Mouse (Mus musculus): ENCODE data around the gene Cep78. TPM values are rescaled to one million over a fixed set of nuclear protein-coding genes. Genes with fewer than 3 reads are reported as not detected.

Cep78 gene
- polyA plus RNA-seq, 1 experiment from 2014 or later: 6.8 TPM

GRCm38 (mm10) chr19:15983739-15984344 lies 947 bp downstream of the Cep78 start:
- peak overlapping the region; percentile 85 for H3K4me3 ChIP-seq (ENCODE audit: low read depth, low read length)
- H3K36me3 ChIP-seq (ENCODE audit: control insufficient read depth, insufficient read depth): no peaks in the 10 kb centered on the region
- peak overlapping the region; percentile 97 for H3K4me2 ChIP-seq (ENCODE audit: low read depth, low read length)
- H3K4me1 ChIP-seq (ENCODE audit: control insufficient read depth, low read depth, low read length): peaks cover 6% of the 10 kb centered on the region
- 47% methylated on average over 15 of the region's 15 CpGs for WGBS (ENCODE audit: insufficient replicate concordance)
- peak overlapping the region; percentile 81 for H3K9ac ChIP-seq (ENCODE audit: low read depth, low read length)
- no peak overlapping the region for H3K27ac ChIP-seq (ENCODE audit: low read length)
- no peaks in the 10 kb centered on the region for H3K9me3 ChIP-seq (replicated peaks; ENCODE audit: control insufficient read depth, low read length)
- no peak for ATAC-seq (ENCODE audit: low read depth)
- no peaks in the 10 kb centered on the region for H3K27me3 ChIP-seq (ENCODE audit: control insufficient read depth, insufficient read depth, low read depth, low read length)

- H3K9ac ChIP-seq (ENCODE audit: low read depth, low read length): no peak overlapping the region
- H3K4me3 ChIP-seq (ENCODE audit: low read depth, low read length): no peak overlapping the region
- 67% methylated on average over 10 of the region's 10 CpGs for WGBS (ENCODE audit: insufficient replicate concordance)
- H3K27ac ChIP-seq (ENCODE audit: low read length): no peak overlapping the region
- 0 out of 2 replicates have a peak overlapping the region, but pooled peaks have one; percentile 97 for H3K4me2 ChIP-seq (ENCODE audit: low read depth, low read length)
- H3K27me3 ChIP-seq (ENCODE audit: control insufficient read depth, insufficient read depth, low read depth, low read length): no peaks in the 10 kb centered on the region
- no peaks in the 10 kb centered on the region for H3K9me3 ChIP-seq (replicated peaks; ENCODE audit: control insufficient read depth, low read length)
- H3K36me3 ChIP-seq (ENCODE audit: control insufficient read depth, insufficient read depth): no peaks in the 10 kb centered on the region
- H3K4me1 ChIP-seq (ENCODE audit: control insufficient read depth, low read depth, low read length): peaks cover 6% of the 10 kb centered on the region
- ATAC-seq (ENCODE audit: low read depth): no peak
Measured at GRCm38 (mm10) chr19:15982926-15983738, 1.7 kb downstream of the Cep78 start.

- no peaks in the 10 kb centered on the region for H3K27me3 ChIP-seq (ENCODE audit: control insufficient read depth, insufficient read depth, low read depth, low read length)
- H3K4me2 ChIP-seq (ENCODE audit: low read depth, low read length): no peak overlapping the region
- H3K27ac ChIP-seq (ENCODE audit: low read length): no peak overlapping the region
- H3K4me3 ChIP-seq (ENCODE audit: low read depth, low read length): no peak overlapping the region
- peaks cover 6% of the 10 kb centered on the region for H3K4me1 ChIP-seq (ENCODE audit: control insufficient read depth, low read depth, low read length)
- ATAC-seq (ENCODE audit: low read depth): no peak
- no peaks in the 10 kb centered on the region for H3K9me3 ChIP-seq (replicated peaks; ENCODE audit: control insufficient read depth, low read length)
- no peaks in the 10 kb centered on the region for H3K36me3 ChIP-seq (ENCODE audit: control insufficient read depth, insufficient read depth)
- 45% methylated on average over 4 of the region's 4 CpGs for WGBS (ENCODE audit: insufficient replicate concordance)
- no peak overlapping the region for H3K9ac ChIP-seq (ENCODE audit: low read depth, low read length)
Measured at GRCm38 (mm10) chr19:15981861-15982260, 2.9 kb downstream of the Cep78 start.

- no peaks in the 10 kb centered on the region for H3K4me1 ChIP-seq (ENCODE audit: control insufficient read depth, low read depth, low read length)
- no peaks in the 10 kb centered on the region for H3K9me3 ChIP-seq (replicated peaks; ENCODE audit: control insufficient read depth, low read length)
- no peak overlapping the region for H3K4me2 ChIP-seq (ENCODE audit: low read depth, low read length)
- WGBS (ENCODE audit: insufficient replicate concordance): 62% methylated on average over 4 of the region's 4 CpGs
- no peak overlapping the region for H3K4me3 ChIP-seq (ENCODE audit: low read depth, low read length)
- H3K27ac ChIP-seq (ENCODE audit: low read length): no peak overlapping the region
- H3K36me3 ChIP-seq (ENCODE audit: control insufficient read depth, insufficient read depth): peaks cover 2% of the 10 kb centered on the region; the same call in 1 of the 2 replicates
- no peak overlapping the region for H3K9ac ChIP-seq (ENCODE audit: low read depth, low read length)
- no peak for ATAC-seq (ENCODE audit: low read depth)
- no peaks in the 10 kb centered on the region for H3K27me3 ChIP-seq (ENCODE audit: control insufficient read depth, insufficient read depth, low read depth, low read length)
Measured at GRCm38 (mm10) chr19:15973365-15973764, 11.4 kb downstream of the Cep78 start.

GRCm38 (mm10) chr19:15965082-15965481 lies 19.7 kb downstream of the Cep78 start:
- Histone ChIP-seq H3K9ac (ENCODE audit: low read depth, low read length) (no peak overlapping the region), H3K4me3 (ENCODE audit: low read depth, low read length) (no peak overlapping the region), H3K4me1 (ENCODE audit: control insufficient read depth, low read depth, low read length) (no peaks in the 10 kb centered on the region), H3K27ac (ENCODE audit: low read length) (no peak overlapping the region), H3K36me3 (ENCODE audit: control insufficient read depth, insufficient read depth) (0 out of 2 replicates have a peak, but pooled peaks cover 2% of the 10 kb centered on the region), H3K9me3 (replicated peaks; ENCODE audit: control insufficient read depth, low read length) (no peaks in the 10 kb centered on the region), H3K27me3 (ENCODE audit: control insufficient read depth, insufficient read depth, low read depth, low read length) (no peaks in the 10 kb centered on the region), H3K4me2 (ENCODE audit: low read depth, low read length) (no peak overlapping the region)
- ATAC-seq (ENCODE audit: low read depth): peak; percentile 66
- 45% methylated on average over 3 of the region's 3 CpGs for WGBS (ENCODE audit: insufficient replicate concordance)

- ATAC-seq (ENCODE audit: low read depth): no peak
- WGBS (ENCODE audit: insufficient replicate concordance): 81% methylated on average over 7 of the region's 7 CpGs
- Histone ChIP-seq H3K27ac (ENCODE audit: low read length) (no peak overlapping the region), H3K36me3 (ENCODE audit: control insufficient read depth, insufficient read depth) (0 out of 2 replicates have a peak, but pooled peaks cover 2% of the 10 kb centered on the region), H3K4me2 (ENCODE audit: low read depth, low read length) (no peak overlapping the region), H3K9ac (ENCODE audit: low read depth, low read length) (no peak overlapping the region), H3K4me3 (ENCODE audit: low read depth, low read length) (no peak overlapping the region), H3K9me3 (replicated peaks; ENCODE audit: control insufficient read depth, low read length) (no peaks in the 10 kb centered on the region), H3K4me1 (ENCODE audit: control insufficient read depth, low read depth, low read length) (no peaks in the 10 kb centered on the region), H3K27me3 (ENCODE audit: control insufficient read depth, insufficient read depth, low read depth, low read length) (no peaks in the 10 kb centered on the region)
Measured at GRCm38 (mm10) chr19:15964533-15964932, 20.3 kb downstream of the Cep78 start.

- no peak for ATAC-seq (ENCODE audit: low read depth)
- no peak overlapping the region for H3K9ac ChIP-seq (ENCODE audit: low read depth, low read length)
- 77% methylated on average over 17 of the region's 17 CpGs for WGBS (ENCODE audit: insufficient replicate concordance)
- no peaks in the 10 kb centered on the region for H3K27me3 ChIP-seq (ENCODE audit: control insufficient read depth, insufficient read depth, low read depth, low read length)
- H3K4me2 ChIP-seq (ENCODE audit: low read depth, low read length): no peak overlapping the region
- no peaks in the 10 kb centered on the region for H3K4me1 ChIP-seq (ENCODE audit: control insufficient read depth, low read depth, low read length)
- H3K4me3 ChIP-seq (ENCODE audit: low read depth, low read length): no peak overlapping the region
- H3K36me3 ChIP-seq (ENCODE audit: control insufficient read depth, insufficient read depth): no peaks in the 10 kb centered on the region; the same call in 1 of the 2 replicates
- H3K27ac ChIP-seq (ENCODE audit: low read length): no peak overlapping the region
- no peaks in the 10 kb centered on the region for H3K9me3 ChIP-seq (replicated peaks; ENCODE audit: control insufficient read depth, low read length)
Measured at GRCm38 (mm10) chr19:15963011-15963695, 21.6 kb downstream of the Cep78 start.

- no peaks in the 10 kb centered on the region for H3K27me3 ChIP-seq (ENCODE audit: control insufficient read depth, insufficient read depth, low read depth, low read length)
- H3K27ac ChIP-seq (ENCODE audit: low read length): no peak overlapping the region
- no peaks in the 10 kb centered on the region; the same call in 1 of the 2 replicates for H3K36me3 ChIP-seq (ENCODE audit: control insufficient read depth, insufficient read depth)
- H3K4me2 ChIP-seq (ENCODE audit: low read depth, low read length): no peak overlapping the region
- ATAC-seq (ENCODE audit: low read depth): no peak
- H3K9ac ChIP-seq (ENCODE audit: low read depth, low read length): no peak overlapping the region
- H3K4me3 ChIP-seq (ENCODE audit: low read depth, low read length): no peak overlapping the region
- 78% methylated on average over 13 of the region's 13 CpGs for WGBS (ENCODE audit: insufficient replicate concordance)
- no peaks in the 10 kb centered on the region for H3K9me3 ChIP-seq (replicated peaks; ENCODE audit: control insufficient read depth, low read length)
- H3K4me1 ChIP-seq (ENCODE audit: control insufficient read depth, low read depth, low read length): no peaks in the 10 kb centered on the region
Measured at GRCm38 (mm10) chr19:15962313-15962712, 22.5 kb downstream of the Cep78 start.
